Mouse (Mus musculus): Measurements from ENCODE around the gene Sec24d. TPM values are rescaled to one million over a fixed set of nuclear protein-coding genes. Genes with fewer than 3 reads are reported as not detected.

Gene Sec24d
- total RNA-seq (2021): 1 to 10 TPM; 8.2 to 8.4 TPM
- long read RNA-seq, experiment 1, partial matches to known transcripts: 3 of 5 reads
- long read RNA-seq, experiment 1, other reads (novel, unspliced or antisense): 1 of 5 reads
- long read RNA-seq, experiment 2, partial matches to known transcripts: 1 of 4 reads
- long read RNA-seq, experiment 2, other reads (novel, unspliced or antisense): 1 of 4 reads

DNA sequence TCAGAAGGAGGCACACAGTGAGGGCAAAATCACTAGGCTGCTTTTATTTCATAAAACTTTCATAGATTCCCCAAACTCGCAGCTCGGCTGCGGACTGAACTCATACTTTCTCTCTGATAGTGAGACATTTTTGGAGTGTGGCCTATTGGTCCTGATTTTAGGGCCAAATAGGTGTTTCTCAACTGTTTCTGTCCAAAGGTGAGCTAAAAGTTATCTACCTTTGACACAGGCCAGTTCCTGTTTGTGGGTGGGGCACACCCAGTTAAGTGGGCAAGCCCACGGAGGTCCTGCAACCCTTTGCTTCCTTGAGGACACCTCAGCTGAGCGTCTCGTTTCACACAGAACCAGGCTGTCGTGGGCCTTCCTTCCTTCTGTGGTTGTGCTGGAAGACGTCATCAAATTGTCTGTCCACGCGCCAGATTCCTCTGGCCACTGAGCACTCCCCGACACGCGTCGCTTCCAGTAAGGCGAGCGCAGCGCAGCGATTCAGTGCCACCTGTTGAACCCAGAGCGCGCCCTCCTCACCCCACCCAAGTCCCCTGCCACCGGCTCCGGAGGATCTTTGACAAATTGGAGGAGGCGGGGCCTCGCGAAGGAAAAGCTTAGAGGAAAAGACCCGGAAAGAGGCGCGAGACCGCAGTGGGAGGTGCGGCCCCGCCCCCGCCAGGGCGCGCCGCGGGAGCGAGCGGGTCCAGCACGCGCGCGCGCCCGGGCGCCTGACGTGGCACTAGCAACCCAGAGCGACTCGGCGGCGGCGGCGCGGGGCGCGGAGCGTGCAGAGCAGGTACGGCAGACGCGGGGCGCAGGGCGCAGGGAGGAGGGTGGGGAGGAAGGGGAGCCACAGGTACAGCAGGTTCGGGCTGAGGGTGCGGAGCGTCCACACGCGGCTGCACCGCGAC lies at the start of gene Sec24d:
Sec24d (plus strand) TSS at position 703 of the 899 bp plus-strand sequence.
- peak; percentile 79 to 83 for DNase-seq
- intact Hi-C loops (cut with DNase I): no loop called here

DNA sequence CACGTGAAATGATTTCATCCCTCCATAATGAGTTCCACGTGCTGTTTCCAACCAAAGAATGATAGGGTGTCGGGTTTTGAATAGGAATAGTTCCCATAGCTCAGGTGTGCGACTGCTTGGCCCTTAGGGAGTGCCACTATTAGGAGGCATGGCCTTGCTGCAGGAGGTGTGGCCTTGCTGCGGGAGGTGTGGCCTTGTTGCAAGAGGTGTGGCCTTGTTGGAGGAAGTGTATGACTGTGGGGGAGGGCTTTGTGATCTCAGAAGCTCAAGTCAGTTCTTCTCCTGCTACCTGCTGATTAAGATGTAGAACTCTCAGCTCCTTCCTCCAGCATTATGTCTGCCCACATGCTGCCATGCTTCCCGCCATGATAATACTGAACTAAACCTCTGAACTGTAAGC lies 48.6 kb upstream of the Sec24d start:
- intact Hi-C loops (cut with DNase I): no loop called here
- no peak for DNase-seq

DNA sequence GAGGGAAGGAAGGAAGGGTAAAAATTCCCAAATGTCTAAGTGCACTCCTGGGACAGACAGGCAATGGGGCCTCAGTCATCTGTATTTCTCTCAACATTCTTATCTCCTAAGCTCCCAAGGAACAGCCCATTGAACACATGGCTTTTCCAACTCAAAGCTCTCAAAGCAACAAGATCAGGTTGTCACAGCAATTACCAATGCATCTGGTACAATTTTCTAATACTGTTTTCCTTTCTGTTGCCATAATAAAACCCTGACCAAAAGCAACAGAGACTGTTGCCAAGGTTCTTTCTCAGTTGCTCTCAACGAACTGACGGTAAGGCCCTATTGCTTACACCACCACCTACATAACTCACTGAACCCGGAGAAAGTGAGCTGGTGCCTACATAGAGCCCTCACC lies 40.0 kb upstream of the Sec24d start:
- intact Hi-C loops (cut with DNase I): no loop called here
- DNase-seq: no peak

DNA sequence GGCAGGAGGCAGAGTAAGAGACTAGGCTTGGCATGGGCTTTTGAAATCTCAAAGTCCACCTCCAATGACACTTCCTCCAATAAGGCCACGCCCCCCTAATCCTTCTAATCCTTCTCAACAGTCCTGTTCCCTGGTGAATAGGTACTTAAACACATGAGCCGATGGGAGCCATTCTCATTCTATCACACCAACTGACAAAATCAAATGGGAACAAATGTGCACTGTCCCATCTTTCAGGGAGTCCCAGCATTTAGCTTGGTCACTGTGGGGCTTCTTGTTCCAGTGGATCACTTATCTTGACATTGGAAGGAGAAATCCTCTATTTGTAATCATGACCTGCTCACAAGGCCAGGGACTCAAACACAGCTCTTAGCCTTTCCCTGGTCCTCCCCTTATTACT lies 35.6 kb upstream of the Sec24d start:
- intact Hi-C loops (cut with DNase I): no loop called here
- DNase-seq: no peak

DNA sequence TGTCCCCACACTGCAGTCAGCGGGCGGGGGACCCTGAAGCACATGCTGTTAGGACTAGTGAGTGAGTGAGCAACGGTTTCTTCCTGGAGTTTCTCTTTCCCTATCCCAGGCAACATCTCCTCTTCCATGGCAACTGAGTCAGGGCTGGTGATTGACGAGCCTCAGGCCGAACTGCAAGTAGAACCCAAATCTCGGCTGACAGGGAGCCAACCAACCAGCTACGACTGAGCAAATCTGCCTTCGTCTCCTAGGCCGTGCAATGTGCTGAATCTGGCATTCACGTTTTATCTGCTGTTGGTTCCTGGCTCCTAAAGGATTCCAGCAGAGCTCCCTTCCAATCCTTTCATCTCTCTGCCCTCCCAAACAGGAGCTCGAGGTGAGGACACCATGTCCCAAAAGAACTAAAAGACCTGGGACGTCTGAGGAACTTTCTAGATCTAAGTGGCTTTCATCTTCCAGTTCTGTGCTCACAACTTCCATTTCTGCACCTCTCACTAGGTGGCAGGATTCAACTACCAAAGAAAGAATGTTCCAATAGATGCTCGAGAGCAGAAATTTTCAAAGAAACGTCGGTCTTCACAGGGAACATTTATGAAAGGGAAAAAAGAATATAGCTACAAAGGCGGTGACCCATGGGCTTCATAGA lies 32.9 kb upstream of the Sec24d start:
- DNase-seq: no peak
- intact Hi-C loops (cut with DNase I): loop anchor here (2.0 kb wide), 2 partner anchors 66 to 90 kb away; no protein-coding TSS in a partner anchor

DNA sequence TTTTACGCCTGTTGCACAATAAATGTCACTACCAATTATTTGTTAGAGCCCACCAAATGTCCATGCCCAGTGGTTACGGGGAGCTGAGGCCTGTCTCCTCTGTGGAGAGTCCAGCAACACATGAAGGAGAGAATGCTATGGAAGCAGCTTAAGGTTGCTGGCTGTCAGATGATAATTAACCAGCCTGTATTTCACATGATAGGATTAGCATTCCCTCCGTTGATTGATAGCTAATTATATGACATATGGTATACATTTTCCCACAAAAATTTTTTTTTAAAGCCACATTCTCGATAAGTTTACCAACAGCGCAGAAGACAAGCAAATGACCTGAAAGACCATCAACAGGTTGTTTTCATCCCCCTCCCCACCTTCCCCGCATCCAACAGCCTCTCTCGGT lies 31.8 kb upstream of the Sec24d start:
- no peak for DNase-seq
- intact Hi-C loops (cut with DNase I): loop anchor here (2.0 to 5.0 kb wide), 3 partner anchors 67 to 117 kb away; no protein-coding TSS in a partner anchor

DNA sequence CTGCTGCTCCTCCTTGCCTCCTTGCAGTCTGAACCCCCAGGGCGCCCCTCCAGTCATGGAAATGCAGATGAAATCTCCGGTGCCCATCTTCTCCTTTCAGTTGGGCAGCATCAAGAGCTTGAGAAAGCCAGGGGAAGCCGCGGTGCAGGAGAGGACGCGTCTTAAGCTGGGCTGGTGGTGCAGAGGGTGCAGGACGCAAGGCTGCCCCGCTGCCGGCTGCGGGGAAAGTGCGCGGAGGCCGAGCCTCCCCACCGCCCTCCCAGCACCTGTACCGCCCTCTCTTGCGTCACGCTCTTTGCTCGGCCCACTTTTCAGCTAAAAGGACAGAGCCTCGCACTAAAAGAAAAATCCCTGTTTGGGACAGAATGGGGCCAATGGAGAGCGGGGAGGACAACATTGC lies 31.3 kb upstream of the Sec24d start, which contains the start of gene Synpo2:
Synpo2 (minus strand) TSS at position 229 of the 400 bp plus-strand sequence.
- intact Hi-C loops (cut with DNase I): loop anchor here (2.0 to 5.0 kb wide), 4 partner anchors 67 to 116 kb away; no protein-coding TSS in a partner anchor
- peak; percentile 36 to 49 for DNase-seq

DNA sequence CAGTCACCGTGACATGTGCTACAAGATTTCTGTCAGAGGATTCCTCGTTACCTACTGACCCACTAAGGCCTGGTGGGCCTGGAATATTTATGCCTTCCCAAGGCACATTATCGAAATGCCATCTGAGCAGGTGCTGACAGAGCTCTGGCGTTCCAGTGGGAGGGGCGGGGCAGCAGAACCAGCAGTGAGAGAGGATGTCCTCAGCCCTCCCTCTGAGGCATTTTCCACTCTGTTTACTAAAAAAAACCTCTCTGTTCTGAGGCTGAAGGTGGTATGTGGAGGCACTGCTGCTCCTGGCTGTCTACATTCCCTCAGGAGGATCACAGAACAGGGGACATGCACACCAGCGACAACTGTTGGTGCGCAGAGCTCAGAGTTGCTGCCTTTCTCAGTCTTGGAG lies 30.2 kb upstream of the Sec24d start:
- intact Hi-C loops (cut with DNase I): loop anchor here (2.0 to 5.0 kb wide), 2 partner anchors 82 to 115 kb away; no protein-coding TSS in a partner anchor
- DNase-seq: no peak

DNA sequence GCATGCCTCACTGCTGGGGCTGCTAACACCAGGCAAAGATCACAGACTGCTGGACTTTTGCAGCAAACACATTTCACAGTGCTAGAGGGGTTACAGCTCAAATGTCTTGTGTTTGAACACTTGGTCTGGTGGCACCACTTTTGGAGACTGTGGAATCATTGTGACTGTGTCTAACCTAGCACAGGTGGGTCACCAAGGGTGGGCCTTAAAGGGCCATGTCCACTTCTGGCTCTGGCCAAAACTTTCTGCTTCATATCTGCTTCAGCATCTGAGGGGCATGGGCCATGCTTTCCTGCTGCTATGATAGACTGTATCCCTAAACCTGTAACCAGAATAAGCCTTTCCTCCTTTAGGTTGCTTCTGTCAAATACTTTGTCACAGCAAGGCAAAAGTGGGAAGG lies 29.8 kb upstream of the Sec24d start:
- no peak for DNase-seq
- intact Hi-C loops (cut with DNase I): loop anchor here (2.0 to 5.0 kb wide), 2 partner anchors 81 to 115 kb away; no protein-coding TSS in a partner anchor

DNA sequence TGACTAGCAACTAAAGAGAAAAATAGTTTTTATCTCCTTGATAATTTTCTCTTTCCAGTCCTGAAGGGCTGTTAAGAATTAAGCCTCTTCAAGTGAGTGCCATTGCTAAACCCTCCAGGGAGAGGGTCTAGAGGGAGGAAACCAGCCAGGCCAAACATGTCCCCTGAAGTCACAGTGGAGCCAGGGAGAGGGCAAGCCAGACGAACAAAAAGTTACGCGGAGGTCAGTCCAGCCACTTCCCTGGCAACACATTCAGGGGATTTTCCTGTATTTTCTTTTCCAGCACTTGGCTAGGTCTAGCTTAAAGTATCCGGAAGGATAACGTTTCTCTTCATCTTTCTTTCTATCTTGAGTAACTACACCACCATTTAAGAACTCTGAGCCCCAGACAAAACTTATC lies 22.9 kb upstream of the Sec24d start:
- intact Hi-C loops (cut with DNase I): no loop called here
- DNase-seq: peak in 1 of 2 experiments; percentile 8

DNA sequence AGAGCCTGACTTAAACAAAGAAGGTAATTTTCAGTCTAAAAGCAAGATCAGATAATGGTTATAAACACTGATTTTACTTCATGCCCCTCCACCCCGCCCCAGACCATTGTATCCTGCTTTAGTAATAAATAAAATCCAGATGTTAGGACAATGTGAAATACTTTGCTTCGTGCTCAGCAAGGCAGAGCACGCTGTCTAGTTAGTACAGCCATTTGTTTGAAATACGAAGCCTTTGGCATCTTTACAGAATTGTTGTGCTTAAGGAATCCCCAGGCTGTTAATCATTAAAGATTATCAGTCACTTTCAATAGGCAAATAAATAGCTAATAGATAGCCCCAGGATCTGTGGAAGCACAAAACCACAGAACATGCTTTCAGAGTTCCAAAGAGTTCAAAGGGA lies 21.6 kb upstream of the Sec24d start:
- intact Hi-C loops (cut with DNase I): no loop called here
- DNase-seq: no peak

DNA sequence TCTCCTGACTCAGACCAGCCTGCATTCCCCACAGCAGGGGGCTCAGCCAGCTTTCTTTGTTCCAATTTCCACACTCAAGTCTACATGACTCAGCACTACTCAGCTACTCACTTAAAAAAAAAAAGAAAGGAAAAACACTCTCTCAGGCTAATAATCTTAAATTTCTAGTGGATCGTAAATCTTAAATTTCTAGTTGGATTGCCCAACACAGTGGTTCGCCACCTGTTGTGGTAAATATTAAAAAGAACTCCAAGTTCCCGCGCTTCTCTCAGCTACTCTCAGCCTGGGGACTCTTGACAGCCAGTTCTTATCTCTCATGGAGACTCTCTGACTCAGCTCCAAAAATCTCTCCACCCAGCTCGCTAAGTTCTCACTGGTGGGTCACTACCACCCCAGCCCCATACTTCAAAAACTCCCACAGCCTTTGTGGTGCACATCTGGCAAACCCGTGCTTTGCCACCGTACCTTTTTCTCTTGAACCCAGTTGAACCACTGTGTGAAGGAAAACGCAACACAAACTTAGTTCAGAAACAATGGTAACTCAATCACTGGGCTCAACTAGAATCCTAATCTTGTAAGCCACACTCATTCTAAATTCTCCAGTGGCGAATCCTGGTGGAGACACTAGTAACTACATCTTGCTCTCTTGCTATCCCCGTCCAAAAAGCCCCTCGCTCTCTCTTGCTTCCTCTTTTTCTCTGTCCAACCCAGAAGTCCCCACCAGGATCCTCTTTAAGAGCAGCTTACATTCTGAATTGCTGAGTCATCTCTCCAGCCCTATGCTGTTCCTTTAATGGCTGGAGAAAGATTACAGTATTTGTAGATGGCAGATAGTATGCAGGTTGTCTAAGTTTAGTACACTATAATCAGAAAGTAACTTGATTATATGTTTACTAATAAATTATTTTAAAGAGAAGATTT lies 10.8 kb upstream of the Sec24d start:
- no peak for DNase-seq
- intact Hi-C loops (cut with DNase I): no loop called here

DNA sequence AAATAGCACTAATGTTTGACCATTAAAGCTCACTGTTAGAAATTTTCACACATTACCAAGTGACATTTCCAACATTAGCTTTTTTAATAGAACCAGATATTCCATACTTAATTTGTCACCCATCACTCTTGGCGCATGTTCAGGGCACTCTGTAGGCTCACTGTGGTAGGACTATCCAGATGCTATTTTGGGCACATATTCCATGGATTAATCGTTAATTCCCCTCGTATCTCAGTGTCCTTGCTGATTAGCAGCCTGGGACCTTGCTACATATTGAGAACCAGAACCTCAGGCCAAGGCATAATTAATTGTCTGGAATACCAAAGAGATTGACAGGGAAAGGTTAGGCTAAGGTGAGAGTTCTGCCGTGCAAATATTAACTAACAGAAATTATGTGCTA lies 8.5 kb upstream of the Sec24d start:
- no peak for DNase-seq
- intact Hi-C loops (cut with DNase I): no loop called here

DNA sequence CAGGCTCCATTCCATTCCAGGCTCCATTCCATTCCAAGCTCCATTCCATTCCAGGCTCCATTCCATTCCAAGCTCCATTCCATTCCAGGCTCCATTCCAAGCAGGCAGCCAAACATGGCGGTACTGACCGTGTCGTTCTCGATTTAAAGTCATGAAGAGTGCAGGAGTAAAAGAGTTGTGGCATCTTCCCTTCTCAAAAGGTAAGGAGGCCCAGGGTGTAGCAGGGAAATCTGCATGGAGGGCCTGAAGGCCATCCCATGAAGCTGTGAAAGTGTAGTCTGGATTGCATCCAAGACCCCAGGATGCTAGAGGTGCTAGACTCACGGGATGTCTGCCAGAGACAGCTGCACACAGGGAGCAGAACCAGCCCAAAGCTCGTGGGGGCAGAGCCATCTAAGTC lies 2.5 kb upstream of the Sec24d start:
- DNase-seq: no peak
- intact Hi-C loops (cut with DNase I): no loop called here

DNA sequence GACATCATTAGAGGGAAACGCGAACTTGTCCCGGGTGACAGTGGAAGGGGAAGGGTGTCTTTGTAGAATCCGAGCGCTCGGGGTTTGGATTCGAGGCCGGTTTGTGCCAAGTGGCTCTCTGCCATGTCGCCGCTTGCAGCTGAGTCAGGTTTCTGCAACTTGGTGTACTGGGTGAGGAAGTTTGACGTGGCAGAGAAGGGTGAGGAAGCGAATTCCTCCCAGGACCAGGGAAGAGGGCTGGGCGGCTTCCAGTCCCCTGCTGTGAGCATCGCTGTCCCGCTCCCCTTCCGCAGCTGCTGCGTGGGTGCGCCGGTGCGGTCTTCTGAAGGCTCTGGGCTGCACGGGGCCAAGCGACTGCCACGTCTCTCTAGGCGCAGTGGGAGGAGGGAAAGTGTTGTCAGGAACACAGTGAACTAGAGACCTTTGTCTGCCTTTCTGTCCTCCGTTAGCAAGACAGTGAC lies 516 bp downstream of the Sec24d start:
- intact Hi-C loops (cut with DNase I): no loop called here

DNA sequence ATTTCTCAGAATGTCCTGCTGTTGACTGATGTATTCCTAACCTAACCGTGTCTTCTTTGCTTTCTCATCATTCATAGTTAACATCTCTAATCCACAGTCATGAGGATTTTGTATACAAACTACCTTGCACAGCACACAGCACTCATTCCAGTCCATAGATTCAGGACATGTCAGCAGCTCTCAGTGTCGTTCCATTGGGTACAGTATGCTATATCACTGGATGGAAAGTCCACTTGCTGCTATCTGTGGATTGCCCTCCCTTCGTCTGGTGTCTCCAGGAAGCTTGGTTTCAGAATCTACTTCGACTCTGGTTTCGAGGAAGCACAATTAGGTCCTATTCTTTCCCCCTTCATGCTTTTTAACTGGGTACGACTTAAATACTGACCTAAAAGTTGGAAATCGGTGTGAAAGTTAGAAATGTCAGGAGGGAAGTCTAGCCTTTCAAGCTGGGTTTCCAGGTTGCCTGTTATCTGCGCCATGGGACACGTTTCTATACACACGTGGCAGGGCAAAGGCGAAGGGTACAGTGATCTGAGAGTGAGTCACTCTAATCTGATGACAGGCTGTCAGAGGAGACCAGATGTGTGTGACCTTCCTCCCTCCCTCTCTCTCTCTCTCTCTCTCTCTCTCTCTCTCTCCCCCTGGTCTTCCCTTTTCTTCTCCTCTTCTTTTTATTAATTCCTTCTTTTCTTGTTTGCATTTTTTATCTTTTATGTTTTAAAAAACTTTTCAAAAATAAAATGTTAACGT lies 15.8 kb downstream of the Sec24d start:
- intact Hi-C loops (cut with DNase I): no loop called here
- DNase-seq: no peak

More for the DNA sequence above, 516 bp downstream of the Sec24d start:
- peak; percentile 52 to 75 for DNase-seq

DNA sequence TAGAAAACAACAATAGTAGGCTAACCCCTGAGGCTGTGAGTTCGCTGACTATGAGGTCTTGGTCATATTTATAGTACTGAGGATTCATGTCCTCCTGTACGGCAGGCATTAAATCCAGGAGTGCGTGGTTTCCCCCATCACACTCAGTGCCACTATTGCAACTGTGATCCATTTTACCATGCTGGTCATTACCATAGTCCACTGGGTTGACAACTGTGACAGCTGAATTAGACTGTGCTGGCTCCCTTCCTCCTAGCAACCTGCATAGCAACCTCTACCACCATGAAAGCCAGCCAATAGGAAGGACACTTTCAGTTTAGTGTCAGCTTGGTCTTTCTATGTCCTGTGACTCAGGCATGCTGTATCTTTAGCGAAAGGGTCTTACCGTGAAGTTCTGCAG lies 17.0 kb downstream of the Sec24d start:
- no peak for DNase-seq
- intact Hi-C loops (cut with DNase I): no loop called here

DNA sequence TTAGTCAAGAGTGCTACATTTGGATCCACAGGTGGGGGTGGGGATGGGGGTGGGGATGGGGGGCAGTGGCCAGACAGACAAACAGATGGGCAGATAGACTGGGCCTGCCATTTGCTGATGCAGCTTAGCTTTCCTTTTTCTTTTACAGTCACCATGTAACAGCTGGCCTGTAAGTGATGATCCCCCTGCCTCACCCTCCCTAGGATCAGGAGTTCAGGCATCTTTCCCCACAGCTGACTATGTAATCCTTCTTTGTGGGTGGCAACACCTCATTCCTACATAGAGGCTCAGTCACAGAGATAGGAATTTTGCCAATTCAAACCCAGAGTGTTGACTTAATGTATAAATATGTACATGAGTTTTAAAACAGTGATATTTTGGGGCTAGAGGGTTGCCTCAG lies 18.4 kb downstream of the Sec24d start:
- intact Hi-C loops (cut with DNase I): no loop called here
- DNase-seq: no peak

Measured in gastrocnemius, postnatal 36 days (tissue).